Mouse (Mus musculus): Measurements from ENCODE around the gene Tmprss7.

DNA sequence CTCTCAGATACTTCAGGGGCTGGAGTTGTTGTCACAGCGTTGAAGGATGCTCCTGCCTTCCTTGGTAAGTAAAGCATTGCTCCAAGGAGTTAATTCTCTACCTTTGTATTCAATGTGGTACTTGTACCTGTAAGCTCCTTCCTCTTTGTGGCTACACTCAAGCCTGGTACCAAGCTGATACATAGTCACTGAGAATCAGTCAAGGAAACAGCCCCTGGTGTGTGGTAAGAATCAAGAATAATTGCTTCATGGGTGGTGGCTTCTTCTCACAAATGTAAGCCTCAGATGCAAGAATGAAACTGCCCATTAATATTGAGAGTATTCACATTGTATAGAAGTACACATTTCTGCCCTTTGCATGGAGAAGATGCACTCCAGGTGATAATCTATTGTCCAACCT is 77.5 kb downstream of the Tmprss7 start:
- TF ChIP-seq CTCF (IDR thresholded peaks at IDR 0.05; ENCODE audit: low read depth, low read length) = no peak
- no peak for TF ChIP-seq EP300 (IDR thresholded peaks at IDR 0.05; ENCODE audit: insufficient read depth, low read depth, low read length)
- TF ChIP-seq POLR2A (IDR thresholded peaks at IDR 0.05; ENCODE audit: insufficient read depth, low read length) = no peak
